Mouse (Mus musculus) testis, postnatal 14 days (tissue): ENCODE results near the gene Csde1.

Source experiments
- DNase-seq: peaks from one replicate; pipeline ENCODE4 v3.0.0; 2021; ENCODE audit warnings: low spot score

Csde1 gene

DNA sequence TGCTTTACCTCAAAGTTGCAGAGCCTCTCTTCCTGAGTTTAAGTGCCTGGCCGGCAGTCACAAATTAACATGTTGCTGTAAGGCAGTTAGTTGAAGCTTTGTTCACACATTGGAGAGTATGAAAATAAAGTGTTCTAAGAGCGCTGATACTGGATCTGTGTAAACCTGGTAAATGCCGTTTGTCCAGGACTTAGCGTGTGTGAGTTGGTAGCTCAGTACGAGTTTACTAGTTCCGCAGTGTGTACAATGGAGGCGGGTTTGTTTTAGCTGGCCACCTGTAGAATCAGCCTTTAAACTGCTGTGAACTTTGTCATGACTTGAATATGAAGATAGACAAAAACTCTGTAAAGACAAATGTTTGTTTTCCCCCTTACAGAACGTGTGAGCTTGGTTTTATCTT, 46.7 kb downstream of the Csde1 start:
- no peak for DNase-seq

DNA sequence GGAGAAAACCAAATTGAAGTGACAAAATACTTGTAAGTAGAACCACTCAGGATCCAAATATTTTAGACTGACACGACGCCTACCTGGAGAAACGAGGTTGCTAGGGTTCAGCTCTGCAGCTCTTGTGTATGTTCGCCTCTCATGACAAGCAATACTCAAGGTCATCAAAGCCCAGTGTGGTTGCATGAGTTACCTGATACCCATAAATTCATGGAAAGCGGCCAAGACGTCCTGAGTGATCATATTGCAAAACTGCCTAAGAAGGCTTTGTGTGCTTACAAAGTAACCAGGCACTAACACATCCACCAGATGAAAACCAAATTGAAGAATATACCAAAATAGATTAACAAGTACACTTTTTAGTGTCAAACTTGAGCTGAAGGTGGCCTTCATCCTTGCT, 48.7 kb downstream of the Csde1 start:
- DNase-seq: no peak

DNA sequence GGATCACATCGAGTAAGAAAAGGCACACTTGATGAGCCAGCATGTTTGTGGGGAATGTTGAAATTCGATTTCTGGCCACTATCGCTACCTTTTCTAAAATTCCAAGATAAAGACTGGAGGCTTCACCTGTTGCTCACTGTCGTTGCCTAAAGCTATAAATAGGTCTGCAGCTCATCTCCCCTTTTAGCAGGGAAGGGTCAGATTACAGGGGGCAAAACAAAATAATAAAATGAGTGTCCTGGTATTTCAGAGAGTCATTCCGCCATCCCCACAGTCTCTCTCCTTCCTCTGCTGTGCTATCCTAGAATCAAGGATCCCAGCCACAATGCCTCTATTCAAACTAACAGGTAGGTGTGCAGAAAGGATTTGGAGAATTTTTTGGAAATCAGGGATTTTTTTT, 53.5 kb downstream of the Csde1 start, which contains the start of gene Ampd1:
Gene Ampd1 (plus strand): TSS at position 244 of the 400 bp plus-strand sequence.
- no peak for DNase-seq

DNA sequence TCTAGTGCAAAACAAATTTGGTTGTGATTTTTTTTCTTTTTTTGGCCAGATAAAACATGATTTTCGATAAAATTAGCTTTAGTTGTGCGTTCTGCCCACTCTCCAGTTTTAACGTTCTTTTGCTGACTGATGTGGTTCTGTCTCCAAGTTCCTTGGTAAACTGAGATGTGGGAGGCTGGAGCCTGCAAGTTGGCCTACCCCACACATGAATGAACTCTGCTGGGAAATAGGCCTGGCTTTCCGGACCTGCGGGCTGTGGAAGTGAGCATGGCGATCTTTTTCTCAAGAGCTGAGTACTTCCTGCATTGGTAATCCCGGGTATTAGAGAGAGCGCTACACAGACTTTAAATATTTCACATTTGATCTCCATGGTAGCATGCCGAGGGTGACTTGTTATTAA, 55.6 kb downstream of the Csde1 start:
- DNase-seq: no peak

DNA sequence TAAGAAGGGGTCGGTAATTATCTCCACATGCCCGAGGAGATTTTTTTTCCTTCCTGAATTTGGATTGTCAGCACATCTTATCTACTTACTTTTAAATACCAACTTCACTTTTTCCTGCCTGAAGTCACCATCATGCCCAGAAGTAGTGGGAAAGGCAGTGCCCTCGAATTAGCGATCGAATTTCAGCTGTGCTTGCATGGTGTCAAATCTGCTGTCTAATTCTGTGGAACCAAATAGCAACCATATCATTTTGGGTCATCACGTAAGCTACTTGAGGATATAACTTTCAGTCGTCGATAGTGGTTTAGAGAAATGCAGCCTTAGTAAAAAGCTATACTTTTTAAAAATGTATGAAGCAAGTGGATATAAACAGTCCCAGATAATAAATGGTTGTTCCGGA, 56.2 kb downstream of the Csde1 start:
- DNase-seq: no peak

DNA sequence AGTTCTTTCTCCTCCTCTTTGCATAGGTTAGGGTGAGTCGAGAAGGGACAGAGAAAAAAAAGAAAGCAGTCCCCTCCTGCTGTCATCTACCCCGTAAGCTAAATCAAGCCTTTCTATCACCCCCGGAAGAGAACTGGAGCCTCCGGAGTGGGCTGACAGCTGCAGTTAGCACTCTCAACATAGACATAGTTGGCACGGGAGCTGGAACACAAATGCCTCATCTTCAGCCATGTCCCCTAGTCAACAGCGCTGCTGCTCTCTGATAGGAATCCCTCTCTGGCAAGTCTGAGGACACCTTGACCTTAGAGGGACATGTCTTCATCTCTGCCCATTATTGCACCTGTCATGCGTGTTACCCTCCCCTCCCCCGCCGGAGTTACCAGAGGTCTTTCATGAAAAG, 59.1 kb downstream of the Csde1 start:
- no peak for DNase-seq

DNA sequence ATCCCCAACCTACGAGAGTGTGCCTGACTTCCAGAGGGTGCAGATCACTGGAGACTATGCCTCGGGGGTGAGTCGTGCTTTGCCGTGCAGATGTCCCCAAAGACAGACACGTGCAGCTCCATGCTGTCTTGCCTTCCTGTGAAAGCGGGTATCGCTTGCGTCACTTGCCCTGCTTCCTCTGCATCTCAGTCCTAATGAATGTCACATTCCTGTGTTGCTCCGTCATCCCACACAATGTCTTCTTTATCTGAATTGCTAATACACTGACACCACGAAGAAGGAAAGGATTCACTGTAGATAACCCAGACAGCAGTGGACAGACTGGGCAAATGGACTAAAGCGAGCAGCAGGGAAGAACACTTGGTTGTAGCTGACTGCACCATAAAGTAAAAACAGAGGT, 60.8 kb downstream of the Csde1 start:
- no peak for DNase-seq

DNA sequence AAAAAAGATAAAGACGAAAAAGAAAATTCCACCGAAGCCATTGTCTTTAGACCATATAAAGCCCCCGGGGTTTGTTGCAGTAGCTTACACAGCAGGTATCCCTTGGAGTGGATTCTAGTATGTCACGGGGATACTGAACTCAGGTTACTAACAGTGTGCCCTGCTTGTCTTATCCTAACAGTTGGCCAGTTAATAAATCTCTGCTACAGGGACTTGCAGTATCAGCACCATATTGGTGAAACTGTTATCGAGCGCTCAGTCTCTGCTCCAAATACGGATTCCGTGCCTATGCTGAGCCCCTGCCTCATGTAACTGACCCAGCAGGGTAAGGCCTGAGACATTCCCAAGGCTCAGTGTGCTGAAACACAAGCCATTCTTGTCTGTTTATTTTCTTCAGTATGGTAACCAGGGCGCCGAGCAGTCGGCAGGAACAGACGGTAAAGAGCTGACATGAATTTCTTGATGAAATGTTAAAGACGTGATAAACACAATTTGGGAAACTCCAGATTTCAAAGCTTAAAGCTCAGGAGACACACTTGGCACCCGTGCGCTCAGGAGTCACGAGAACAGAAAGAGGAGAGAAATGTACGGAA, 61.7 kb downstream of the Csde1 start:
- DNase-seq: no peak

DNA sequence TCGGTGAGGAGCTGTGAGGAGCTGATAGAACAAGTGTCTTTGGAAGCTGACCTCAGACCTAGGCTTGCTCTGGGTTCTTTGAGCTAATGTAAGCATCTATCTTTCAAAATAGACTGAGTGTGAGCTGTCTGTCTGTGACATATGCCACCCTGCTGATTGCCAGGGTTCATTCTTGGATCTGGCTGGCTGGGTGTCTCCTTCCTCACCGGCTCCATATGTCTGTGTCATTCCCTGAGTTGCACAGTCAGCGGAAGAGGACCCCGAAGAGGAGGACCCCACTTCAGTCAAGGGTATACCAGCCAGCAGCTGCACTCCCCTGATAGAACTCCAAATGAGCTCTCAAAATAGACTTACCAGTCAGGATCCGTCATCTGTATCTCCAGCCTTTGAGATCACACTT, 62.5 kb downstream of the Csde1 start:
- DNase-seq: no peak

DNA sequence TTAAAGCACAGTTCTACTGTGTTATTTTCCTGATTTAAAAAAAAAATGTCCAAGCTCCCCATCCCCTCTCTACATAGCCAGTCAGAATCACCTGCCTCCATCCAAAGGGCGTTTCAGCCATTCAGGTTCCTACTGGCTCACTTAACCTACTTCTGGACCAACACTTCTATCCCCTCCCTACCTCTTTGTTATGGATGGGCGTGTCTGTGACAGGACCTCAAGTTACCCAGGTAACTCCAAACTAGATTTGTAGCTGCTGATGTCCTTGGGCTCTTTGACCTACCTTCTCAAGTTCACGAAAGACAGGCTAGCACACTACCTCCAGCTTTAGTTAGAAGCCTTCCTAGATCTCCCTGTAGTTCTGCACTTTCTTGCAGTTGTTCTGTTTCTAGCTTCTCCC, 65.8 kb downstream of the Csde1 start:
- no peak for DNase-seq

DNA sequence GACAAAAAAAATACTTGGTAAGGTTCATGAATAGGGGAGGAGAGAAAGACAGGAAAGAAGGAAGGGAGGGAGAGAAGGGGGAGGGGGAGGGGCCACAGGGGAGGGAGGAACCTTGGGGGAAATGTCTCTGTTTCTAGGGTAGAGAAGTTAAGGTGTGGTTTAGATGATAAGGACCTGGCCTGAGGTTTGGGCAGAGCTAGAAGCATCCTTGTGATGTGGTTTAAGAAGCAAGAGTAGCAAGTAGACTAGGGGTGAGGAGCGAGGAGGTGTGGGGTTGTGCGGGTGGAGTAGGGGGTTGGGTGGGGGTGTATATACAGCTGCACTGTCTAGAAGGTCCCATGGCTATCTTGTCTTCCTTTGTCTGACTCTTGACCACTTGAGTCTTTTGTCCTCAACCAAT, 71.5 kb downstream of the Csde1 start:
- no peak for DNase-seq

DNA sequence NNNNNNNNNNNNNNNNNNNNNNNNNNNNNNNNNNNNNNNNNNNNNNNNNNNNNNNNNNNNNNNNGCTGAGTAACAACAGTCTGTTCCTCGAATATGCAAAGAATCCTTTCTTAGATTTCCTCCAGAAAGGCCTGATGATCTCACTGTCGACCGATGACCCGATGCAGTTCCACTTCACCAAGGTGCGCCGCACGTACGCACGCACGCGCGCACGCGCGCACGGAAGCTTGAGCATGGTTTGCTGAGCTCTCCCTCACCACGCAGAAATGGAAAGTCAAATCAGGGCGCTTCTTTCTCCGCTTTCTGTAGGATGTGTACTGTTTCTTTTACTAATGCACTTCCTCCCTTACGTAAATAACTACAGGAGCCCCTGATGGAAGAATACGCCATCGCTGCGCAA, 78.4 kb downstream of the Csde1 start:
- DNase-seq: peak; percentile 33

DNA sequence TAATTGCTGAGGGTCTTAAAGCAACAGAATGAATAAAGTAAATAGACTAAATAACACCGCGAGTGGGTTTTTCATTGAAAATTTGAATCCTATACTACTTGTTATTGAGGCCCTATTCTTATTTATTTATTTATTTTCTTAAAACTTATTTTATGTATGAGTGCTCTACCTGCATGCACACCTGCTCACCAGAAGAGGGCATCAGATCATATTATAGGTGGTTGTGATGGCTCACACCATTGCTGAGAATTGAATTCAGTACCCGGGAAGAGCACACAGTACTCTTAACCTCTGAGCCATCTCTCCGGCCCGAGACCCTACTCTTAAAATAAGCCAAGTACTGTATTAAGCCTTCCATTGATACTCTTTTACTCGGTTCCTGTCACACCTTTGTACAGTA, 79.4 kb downstream of the Csde1 start:
- no peak for DNase-seq

DNA sequence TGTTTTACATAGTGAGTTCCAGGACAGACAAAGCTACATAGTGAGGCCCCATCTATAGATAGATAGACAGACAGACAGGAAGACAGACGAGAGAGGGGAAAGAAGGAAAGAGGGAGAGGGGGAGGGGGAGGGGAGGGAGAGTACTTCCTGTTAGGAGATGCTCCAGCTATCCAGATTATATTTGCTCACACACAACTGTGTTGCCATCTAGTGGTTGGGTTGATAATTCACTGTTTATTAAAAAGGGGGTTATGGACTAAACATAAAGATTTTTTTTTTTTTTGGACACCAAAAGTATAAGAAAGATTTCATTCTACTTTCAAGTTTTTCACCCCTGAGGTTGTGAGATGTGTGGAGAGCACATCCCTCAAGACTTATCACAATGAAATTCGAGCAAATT, 80.5 kb downstream of the Csde1 start:
- DNase-seq: no peak

DNA sequence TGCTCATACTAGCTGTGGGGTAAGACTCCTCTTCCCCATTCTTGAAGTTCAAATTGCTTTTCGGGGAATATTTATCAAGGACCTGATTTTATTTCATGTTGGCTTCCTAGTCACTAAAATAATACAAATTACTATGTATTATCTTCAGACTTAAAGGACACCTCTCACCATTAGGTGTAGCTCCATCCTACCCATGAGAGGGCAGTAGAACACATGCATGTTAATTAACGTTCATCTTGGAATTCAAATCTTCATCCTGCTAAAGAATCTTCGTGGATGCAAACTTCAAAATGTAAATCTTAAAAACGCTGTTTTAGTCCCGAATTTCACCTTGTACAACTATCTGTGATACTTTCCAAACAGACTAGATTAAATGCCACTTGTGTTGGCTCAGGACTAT, 81.0 kb downstream of the Csde1 start:
- no peak for DNase-seq

DNA sequence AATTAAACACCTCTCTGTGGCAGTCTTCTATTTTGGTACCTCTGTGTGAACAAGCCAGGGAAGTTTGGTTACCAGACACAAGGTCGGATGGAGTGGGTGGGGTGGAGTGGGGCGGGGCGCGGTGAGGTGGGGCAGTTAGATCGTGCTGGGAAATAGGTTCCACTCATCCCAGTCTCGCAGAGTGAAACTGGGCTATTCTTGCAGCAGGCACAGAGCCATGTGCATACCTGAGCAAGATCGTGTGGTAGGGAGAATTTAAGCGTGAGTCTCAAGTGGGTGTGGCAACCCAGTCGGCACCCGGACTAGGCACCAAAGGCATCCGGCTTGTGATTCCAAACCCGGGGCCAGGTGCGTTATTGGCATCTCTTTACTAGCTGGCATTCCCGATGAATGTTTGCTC, 81.7 kb downstream of the Csde1 start:
- peak; percentile 15 for DNase-seq

DNA sequence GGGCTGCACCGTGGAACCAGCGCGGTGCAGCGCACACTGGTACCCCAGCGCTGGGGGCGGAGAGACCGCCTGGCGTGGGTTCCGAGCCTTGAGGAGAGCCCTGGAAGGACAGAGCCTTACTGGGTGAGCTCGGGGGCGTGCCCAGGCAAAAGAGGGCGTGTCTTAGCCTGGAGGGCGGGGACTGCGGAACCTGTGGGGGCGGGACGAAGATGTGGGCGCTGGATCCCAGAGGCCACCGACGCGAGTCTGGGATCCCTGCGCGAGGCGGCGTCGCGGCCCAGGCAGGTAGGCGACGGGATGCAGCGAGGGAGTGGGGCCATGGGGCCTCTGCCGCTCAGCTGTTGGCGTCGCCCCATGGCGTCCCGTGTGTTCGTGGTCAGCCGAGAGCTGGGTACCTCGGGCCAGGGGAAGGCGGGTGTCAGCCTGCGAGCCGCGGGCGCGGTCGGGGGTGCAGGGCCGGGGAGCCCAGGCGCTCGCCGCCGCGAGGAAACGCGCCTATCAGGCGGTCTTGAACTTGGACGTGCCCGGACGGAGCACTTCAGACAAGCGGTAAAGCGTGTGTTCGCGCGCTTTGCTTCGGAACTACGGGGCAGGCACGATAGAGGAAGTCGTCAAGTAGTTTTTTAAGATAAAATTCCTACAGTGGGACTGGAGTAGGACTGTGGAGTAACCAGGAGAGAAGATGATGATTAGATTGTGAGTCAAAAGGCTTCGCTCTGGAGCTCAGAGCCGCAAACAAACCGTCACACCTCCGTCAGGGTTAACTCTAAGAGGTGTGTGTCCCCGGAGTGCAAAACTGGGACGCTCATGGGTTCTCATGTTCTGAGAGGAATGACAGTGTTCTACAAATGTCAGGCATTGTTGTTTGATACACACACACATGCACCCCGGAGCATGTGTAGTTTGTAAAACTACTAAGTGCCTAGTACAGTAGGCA, 82.5 kb downstream of the Csde1 start, which contains the start of gene Dennd2c:
Gene Dennd2c (plus strand): TSS at position 151 of the 937 bp plus-strand sequence.
- DNase-seq: peak; percentile 96
